Mouse (Mus musculus): ENCODE data around the gene Olfr923. TPM values are rescaled to one million over a fixed set of nuclear protein-coding genes. Genes with fewer than 3 reads are reported as not detected.

Gene Olfr923
- polyA plus RNA-seq, 1 experiment from 2014 or later, result not detected

Other genes starting within 250 kb of the Olfr923 start
- not detected in 2 replicates for gene Olfr912, start 246.4 kb upstream of the Olfr923 start, polyA plus RNA-seq (2015; fragmentation: Nextera tagmentation; extraction: Ambion mirVana)
- gene Olfr913, start 233.8 kb upstream of the Olfr923 start, polyA plus RNA-seq (2015; fragmentation: Nextera tagmentation; extraction: Ambion mirVana), result not detected in 2 replicates
- gene Olfr914, start 221.4 kb upstream of the Olfr923 start, polyA plus RNA-seq (2015; fragmentation: Nextera tagmentation; extraction: Ambion mirVana), result not detected in 2 replicates
- gene Olfr916, start 166.7 kb upstream of the Olfr923 start, polyA plus RNA-seq (2015; fragmentation: Nextera tagmentation; extraction: Ambion mirVana), result not detected in 2 replicates
- not detected in 2 replicates for gene Olfr917, start 160.7 kb upstream of the Olfr923 start, polyA plus RNA-seq (2015; fragmentation: Nextera tagmentation; extraction: Ambion mirVana)
- not detected in 2 replicates for gene Olfr918, start 151.9 kb upstream of the Olfr923 start, polyA plus RNA-seq (2015; fragmentation: Nextera tagmentation; extraction: Ambion mirVana)
- gene Olfr919, start 122.9 kb upstream of the Olfr923 start, polyA plus RNA-seq (2015; fragmentation: Nextera tagmentation; extraction: Ambion mirVana), result not detected in 2 replicates
- 8.0 and 17.9 TPM in 2 replicates for gene Vwa5a, start 108.3 kb upstream of the Olfr923 start, polyA plus RNA-seq (2015; fragmentation: Nextera tagmentation; extraction: Ambion mirVana)
- gene Olfr920, start 74.2 kb upstream of the Olfr923 start, polyA plus RNA-seq (2015; fragmentation: Nextera tagmentation; extraction: Ambion mirVana), result not detected in 2 replicates
- gene Olfr921, start 53.5 kb upstream of the Olfr923 start, polyA plus RNA-seq (2015; fragmentation: Nextera tagmentation; extraction: Ambion mirVana), result not detected in 2 replicates
- gene Olfr922, start 11.9 kb upstream of the Olfr923 start, polyA plus RNA-seq (2015; fragmentation: Nextera tagmentation; extraction: Ambion mirVana), result not detected in 2 replicates
- not detected in 2 replicates for gene Olfr924, start 17.9 kb downstream of the Olfr923 start, polyA plus RNA-seq (2015; fragmentation: Nextera tagmentation; extraction: Ambion mirVana)
- not detected in 2 replicates for gene Olfr26, start 28.5 kb downstream of the Olfr923 start, polyA plus RNA-seq (2015; fragmentation: Nextera tagmentation; extraction: Ambion mirVana)
- gene Olfr926, start 50.6 kb downstream of the Olfr923 start, polyA plus RNA-seq (2015; fragmentation: Nextera tagmentation; extraction: Ambion mirVana), result not detected in 2 replicates
- gene Olfr930, start 103.3 kb downstream of the Olfr923 start, polyA plus RNA-seq (2015; fragmentation: Nextera tagmentation; extraction: Ambion mirVana), result not detected in 2 replicates
- not detected in 2 replicates for gene Olfr933, start 145.8 kb downstream of the Olfr923 start, polyA plus RNA-seq (2015; fragmentation: Nextera tagmentation; extraction: Ambion mirVana)
- gene Olfr934, start 161.8 kb downstream of the Olfr923 start, polyA plus RNA-seq (2015; fragmentation: Nextera tagmentation; extraction: Ambion mirVana), result not detected in 2 replicates
- gene Olfr935, start 173.1 kb downstream of the Olfr923 start, polyA plus RNA-seq (2015; fragmentation: Nextera tagmentation; extraction: Ambion mirVana), result not detected in 2 replicates
- not detected in 2 replicates for gene Olfr146, start 196.8 kb downstream of the Olfr923 start, polyA plus RNA-seq (2015; fragmentation: Nextera tagmentation; extraction: Ambion mirVana)
- gene Olfr937, start 238.4 kb downstream of the Olfr923 start, polyA plus RNA-seq (2015; fragmentation: Nextera tagmentation; extraction: Ambion mirVana), result not detected in 2 replicates

All from neural tube, embryonic 15.5 days (tissue).